Mouse (Mus musculus): ENCODE data around the gene Sec61a2. TPM values are rescaled to one million over a fixed set of nuclear protein-coding genes. Genes with fewer than 3 reads are reported as not detected.
A peak's percentile ranks its signal among the peaks of the same experiment; 100 is the strongest.

The Sec61a2 gene
- total RNA-seq (2022) = 10 to 100 TPM; 33.2 to 71.0 (median 47.7) TPM

DNA sequence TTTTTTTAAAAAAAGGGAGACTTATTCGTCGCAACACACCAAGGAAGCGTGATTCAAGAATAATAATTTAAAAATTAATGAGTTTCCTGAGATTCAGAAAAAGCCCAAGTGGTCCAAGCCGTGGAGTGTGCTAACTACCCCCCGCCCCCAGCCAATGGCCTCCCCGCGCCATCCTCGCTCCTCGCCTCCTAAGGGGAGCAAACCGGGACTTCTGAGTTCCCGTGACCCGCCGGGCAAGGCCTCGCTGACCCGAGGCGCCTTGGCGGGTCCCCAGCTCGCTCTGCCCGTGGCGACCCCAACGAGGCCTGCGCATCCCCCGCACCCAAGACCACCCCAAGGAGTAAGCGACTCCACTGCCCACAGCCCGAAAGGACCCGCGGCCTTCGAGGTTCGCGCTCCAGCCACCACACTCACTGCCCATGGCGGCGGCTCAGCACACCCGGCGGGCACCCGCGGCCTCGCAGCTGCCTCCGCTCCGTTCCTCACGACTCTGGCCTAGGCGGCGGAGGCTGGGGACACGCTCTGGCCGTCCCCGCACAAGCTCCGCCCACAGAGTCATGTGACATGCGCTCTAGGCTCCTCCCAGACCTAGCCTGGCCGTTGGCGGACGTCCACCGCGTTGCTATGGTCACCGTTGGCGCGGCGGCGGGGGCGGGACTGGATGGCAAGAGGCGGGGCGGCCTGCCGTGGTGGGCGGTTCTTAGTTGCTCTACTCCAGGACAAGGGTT is at the start of gene Sec61a2:
Sec61a2 (minus strand) TSS at position 590 of the 728 bp plus-strand sequence.
- DNase-seq = peak; percentile 97

- DNase-seq = no peak
Measured at GRCm38 (mm10) chr2:5943071-5943470, 47.8 kb upstream of the Sec61a2 start.

- peak; percentile 66 for DNase-seq
Measured at GRCm38 (mm10) chr2:5942416-5943032, 47.3 kb upstream of the Sec61a2 start, which contains the start of gene Dhtkd1. Gene Dhtkd1 (minus strand): TSS chr2:5942792.

DNA sequence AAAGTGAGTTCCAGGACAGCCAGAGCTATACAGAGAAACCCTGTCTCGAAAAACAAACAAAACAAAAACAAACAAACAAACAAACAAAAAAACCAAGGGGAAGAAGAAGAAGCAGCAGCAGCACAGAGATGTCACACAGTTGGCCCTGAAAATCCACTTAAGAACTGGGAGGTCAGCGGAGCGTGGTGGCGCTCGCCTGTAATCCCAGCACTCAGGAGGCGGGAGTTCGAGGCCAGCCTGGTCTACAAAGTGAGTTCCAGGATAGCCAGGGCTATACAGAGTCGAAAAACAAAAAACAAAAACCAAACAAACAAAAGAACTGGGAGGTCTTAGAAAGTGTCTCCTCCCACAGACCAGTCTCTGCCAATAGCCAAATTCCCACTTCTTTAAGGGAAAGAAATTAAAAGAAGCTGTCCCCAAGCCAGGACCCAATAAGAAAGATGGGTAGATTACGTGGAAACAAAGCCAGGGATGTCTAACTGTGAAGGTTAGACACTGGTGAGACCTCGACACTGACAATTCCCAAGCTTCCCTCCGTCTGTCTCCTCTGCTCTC is 46.7 kb upstream of the Sec61a2 start:
- DNase-seq = no peak

DNA sequence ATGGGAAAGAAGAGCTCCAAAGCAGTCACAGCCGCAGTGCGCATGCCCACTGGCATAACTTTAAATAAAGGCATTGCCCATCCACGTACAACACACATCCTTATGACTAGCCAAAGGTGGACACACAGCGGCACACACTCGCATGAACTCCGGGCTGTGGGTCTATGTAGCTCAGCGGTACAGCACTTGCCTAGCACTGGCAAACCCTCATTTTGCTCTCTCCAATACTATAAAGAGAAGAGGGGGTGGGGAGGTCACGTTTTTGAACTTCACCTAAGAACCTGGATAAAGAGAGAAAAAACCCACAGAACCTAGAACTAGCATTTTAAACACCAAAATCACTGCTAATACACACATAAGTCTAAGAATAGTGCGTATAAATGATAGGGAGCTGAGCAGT is 45.7 kb upstream of the Sec61a2 start:
- no peak for DNase-seq

- no peak for DNase-seq
Measured at GRCm38 (mm10) chr2:5939911-5940310, 44.7 kb upstream of the Sec61a2 start.

GRCm38 (mm10) chr2:5939319-5939718 is 44.1 kb upstream of the Sec61a2 start:
- DNase-seq = no peak

- no peak for DNase-seq
Measured at GRCm38 (mm10) chr2:5936550-5936949, 41.3 kb upstream of the Sec61a2 start.

DNA sequence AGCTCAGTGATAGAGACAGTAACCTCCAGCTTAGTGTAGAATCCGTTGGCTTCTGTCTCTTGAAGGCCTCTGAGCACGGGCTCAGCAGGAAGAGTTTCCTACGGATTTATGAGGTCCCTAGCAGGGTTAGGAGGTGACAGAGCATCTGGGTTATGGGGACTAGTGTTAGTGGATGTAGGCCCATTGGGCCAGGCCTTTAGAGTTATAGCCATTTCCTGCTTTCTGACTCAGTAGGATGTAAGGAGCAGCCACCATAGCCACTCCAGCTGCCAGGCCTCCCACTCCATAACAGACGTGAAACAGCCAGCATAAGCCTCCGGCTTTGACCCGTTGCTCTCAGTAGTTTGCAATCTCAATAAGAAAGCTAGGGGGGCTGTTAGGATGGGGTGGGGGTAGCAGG is 40.8 kb upstream of the Sec61a2 start:
- DNase-seq = no peak

DNA sequence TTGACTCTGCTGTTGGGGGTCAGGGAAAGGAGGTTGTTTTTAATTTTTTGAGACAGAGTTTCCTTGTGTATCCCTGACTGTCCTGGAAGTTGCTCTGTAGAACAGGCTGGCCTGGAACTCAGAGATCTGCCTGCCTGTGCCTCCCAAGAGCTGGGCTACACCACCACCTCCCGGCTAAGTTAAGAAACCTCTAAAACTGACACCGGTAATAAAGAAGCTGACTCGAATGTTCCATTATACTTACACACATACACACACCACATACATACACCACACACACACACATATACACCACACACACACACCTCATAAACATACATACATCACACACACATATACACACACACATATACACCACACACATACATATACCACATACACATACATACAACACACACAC is 39.7 kb upstream of the Sec61a2 start:
- DNase-seq = no peak

- no peak for DNase-seq
Measured at GRCm38 (mm10) chr2:5931938-5932337, 36.7 kb upstream of the Sec61a2 start.

DNA sequence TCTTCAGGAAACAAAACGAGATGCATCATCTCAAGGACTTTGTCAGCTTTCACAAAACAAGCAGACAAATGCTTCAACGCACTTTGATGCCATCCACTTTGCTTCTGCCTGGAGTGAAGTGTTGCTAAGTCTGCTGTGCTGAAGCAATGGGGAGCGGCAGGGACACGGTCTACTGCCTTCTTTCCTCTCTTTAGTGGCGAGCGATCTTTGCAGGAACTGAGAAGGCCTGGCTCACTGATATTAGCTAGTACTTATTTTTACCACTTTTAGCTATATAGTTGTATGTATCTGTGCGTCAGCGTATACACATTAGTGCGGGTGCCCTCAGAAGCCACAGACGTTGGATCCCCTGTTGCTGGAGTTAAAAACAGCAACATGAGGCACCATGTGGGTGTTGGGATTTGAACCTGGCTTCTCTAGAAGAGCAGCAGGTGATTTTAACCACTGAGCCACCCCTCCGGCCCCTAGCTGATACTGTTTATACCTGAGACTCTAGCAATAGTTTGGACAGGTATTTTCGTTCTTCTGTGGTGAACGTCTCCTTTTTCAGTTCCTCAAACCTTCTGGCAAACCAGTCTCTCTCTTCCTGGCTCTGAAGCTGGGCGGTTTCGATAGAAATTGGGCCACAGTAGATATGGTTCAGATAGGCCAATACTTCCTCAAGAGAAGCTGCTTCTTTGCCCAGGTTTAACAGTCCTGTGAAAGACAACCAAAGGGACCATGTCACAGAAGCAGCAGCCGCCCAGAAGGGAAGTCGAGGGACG is 35.2 kb upstream of the Sec61a2 start:
- DNase-seq = no peak

DNA sequence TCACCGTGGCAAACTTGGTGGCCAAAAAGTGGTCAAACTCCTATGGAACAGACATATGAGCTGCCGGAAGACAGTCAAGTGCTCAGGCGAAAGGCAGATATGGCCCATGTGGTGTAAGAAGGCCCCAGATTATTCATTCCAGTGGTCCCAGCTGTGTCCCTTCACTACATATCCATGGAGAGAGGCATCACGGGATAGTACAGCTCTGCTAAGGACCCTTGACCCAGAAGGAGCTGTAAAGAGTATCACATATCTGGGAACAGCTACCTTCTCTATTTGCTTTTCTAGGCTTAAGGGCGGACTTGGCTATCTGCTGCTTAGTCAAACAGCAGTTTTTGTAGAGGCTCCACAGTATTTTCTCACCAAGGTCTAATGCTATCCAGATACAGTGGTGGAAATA is 34.6 kb upstream of the Sec61a2 start:
- no peak for DNase-seq

- DNase-seq = no peak
Measured at GRCm38 (mm10) chr2:5927481-5927880, 32.2 kb upstream of the Sec61a2 start.

DNA sequence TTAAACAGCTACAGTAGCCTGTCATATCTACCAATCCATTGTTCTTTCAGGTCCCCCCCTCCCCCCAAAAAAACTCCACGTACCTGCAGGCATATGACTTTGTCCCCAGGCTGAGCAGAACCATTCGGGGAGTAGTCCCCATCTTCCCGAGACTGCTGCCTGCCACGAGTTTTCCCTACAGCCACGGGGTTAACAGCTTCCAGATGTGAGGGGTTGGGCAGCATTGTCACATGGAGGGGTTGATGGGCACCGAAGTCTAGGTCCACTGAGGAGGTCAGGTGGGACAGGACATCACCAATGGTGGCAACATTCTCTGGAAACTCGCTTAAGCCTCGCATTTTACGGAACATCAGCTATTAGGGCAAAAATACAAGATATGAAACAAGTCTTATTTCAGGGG is 28.6 kb upstream of the Sec61a2 start:
- DNase-seq = no peak

GRCm38 (mm10) chr2:5922823-5923222 is 27.6 kb upstream of the Sec61a2 start:
- no peak for DNase-seq

DNA sequence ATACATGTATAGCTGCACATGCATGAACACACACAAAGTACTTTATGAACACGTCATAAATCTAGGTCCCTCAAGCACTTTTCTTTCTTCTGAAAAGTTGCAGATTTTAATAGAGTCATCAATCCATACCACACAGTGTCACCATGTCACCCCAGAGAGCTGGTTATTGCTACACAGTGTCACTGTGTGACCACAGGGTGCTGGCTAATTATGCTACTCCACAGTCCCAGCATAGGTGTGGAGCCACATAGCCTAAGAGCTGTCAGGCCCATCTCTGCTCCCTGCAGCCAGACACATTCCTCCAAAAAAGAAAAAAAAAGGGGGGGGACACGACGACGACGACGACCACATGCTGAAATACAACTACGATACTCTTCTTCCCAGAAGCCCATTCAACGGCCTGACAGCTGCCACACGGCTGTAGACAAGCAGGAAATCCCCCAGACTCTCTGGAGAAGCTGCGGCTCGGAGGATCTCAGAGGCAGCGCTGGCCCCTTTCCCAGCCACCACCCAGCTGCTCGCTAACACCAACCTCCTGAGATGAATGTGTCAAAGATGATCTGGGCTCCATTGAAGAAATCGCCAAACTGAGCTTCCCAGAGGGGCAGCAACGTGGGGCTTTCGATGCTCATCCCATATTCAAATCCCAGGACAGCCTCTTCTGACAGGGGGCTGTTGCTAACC is 16.2 kb upstream of the Sec61a2 start:
- DNase-seq = no peak

- peak; percentile 11 for DNase-seq
Measured at GRCm38 (mm10) chr2:5906625-5907024, 11.4 kb upstream of the Sec61a2 start.

DNA sequence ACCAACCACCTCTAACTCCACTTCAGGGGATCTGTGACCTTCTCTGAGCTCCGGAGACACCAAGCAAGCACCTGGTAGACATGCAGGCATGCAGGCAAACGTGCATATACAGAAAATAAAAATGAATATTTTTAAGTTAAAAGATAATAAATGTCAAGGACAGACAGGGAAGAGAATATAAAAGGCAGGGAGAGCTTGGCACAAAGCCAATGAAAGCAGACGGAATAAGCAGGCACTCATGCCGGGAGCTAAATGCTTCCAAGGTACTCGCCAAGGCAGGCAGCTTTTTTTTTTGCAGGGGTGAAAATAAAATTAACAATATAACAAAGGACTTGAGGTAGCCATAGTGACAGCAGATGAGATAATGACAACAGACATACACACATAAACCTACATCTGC is 10.9 kb upstream of the Sec61a2 start:
- DNase-seq = peak; percentile 50

GRCm38 (mm10) chr2:5900145-5900544 is 4.9 kb upstream of the Sec61a2 start:
- no peak for DNase-seq

GRCm38 (mm10) chr2:5894296-5894695 is 936 bp downstream of the Sec61a2 start:
- DNase-seq = no peak

- no peak for DNase-seq
Measured at GRCm38 (mm10) chr2:5889412-5889811, 5.8 kb downstream of the Sec61a2 start.

GRCm38 (mm10) chr2:5888865-5889264 is 6.4 kb downstream of the Sec61a2 start:
- DNase-seq = no peak

Data from adrenal gland, adult 8-10 months (tissue).